Mouse (Mus musculus) liver, embryonic 15.5 days (tissue): ENCODE data around the gene Hnf1a. TPM values are rescaled to one million over a fixed set of nuclear protein-coding genes. Genes with fewer than 3 reads are reported as not detected.
"Not testable (repeated sequence)": the region's sequence is repeated elsewhere in the genome, so short reads cannot be mapped to it uniquely, and the experiment has no call there.

ENCODE experiments used
- ATAC-seq: fragments of 200-750 bp; cut with Nextera tagmentation; 2 replicates; pipeline ENCODE4 v1.8.0; 2017; ENCODE audit warnings: moderate number of reproducible peaks, mild to moderate bottlenecking, moderate library complexity; ENCODE audit not compliant: insufficient read depth
- H3K27ac ChIP-seq: fragments of 300-500 bp; sonication (generic); replicated peaks from 2 replicates; pipeline ENCODE4 v1.5.1; 2015; ENCODE audit warnings: mild to moderate bottlenecking, inconsistent platforms
- H3K27me3 ChIP-seq: fragments of 300-500 bp; sonication (generic); 2 replicates; pipeline ENCODE4 v1.6.1; 2015; ENCODE audit warnings: mild to moderate bottlenecking, inconsistent platforms
- H3K36me3 ChIP-seq: fragments of 300-500 bp; sonication (generic); replicated peaks from 2 replicates; pipeline ENCODE4 v1.6.1; 2015; ENCODE audit warnings: moderate library complexity, mild to moderate bottlenecking, inconsistent platforms
- H3K4me1 ChIP-seq: fragments of 300-500 bp; sonication (generic); replicated peaks from 2 replicates; pipeline ENCODE4 v1.6.1; 2015; ENCODE audit warnings: inconsistent platforms
- H3K4me2 ChIP-seq: fragments of 300-500 bp; sonication (generic); 2 replicates; pipeline ENCODE4 v1.6.1; 2015; ENCODE audit warnings: moderate library complexity, mild to moderate bottlenecking, inconsistent platforms
- H3K4me3 ChIP-seq: fragments of 300-500 bp; sonication (generic); replicated peaks from 2 replicates; pipeline ENCODE4 v1.5.1; 2015; ENCODE audit warnings: mild to moderate bottlenecking, inconsistent platforms
- H3K9ac ChIP-seq: fragments of 300-500 bp; sonication (generic); 2 replicates; pipeline ENCODE4 v1.6.1; 2015; ENCODE audit warnings: moderate library complexity, mild to moderate bottlenecking, inconsistent platforms
- H3K9me3 ChIP-seq: fragments of 300-500 bp; sonication (generic); replicated peaks from 2 replicates; pipeline ENCODE4 v1.6.1; 2016; ENCODE audit warnings: inconsistent platforms
- WGBS: fragments of 180-500 bp; shearing (Covaris S2); methylation state at CpG from one replicate; pipeline ENCODE4 v1.1.7; 2015; ENCODE audit warnings: mixed read lengths; ENCODE audit not compliant: insufficient replicate concordance; 5-methylcytosine and 5-hydroxymethylcytosine counted together
- polyA plus RNA-seq: library from polyadenylated mRNA; unstranded; fragments of >200 nt; fragmentation: Nextera tagmentation; extraction: Ambion mirVana; gene quantifications from 2 replicates; pipeline ENCODE4 v1.2.1, GENCODE M21; 2015

The Hnf1a gene
- polyA plus RNA-seq, 1 experiment from 2014 or later = 3.8 TPM

GRCm38 (mm10) chr5:114921551-114922365, 49.1 kb downstream of the Hnf1a start:
- peak; percentile 19; the same call in 1 of the 2 replicates for ATAC-seq
- H3K4me3 ChIP-seq = no peak overlapping the region
- no peak overlapping the region; the same call in 1 of the 2 replicates for H3K27ac ChIP-seq
- no peaks in the 10 kb centered on the region for H3K27me3 ChIP-seq
- WGBS = 27% methylated on average over 19 of the region's 19 CpGs
- no peak overlapping the region for H3K9ac ChIP-seq
- H3K9me3 ChIP-seq = no peaks in the 10 kb centered on the region
- no peaks in the 10 kb centered on the region for H3K36me3 ChIP-seq
- H3K4me1 ChIP-seq = peaks cover 18% of the 10 kb centered on the region
- H3K4me2 ChIP-seq = peak overlapping the region; percentile 54

- H3K36me3 ChIP-seq, H3K27ac ChIP-seq, ATAC-seq, H3K4me1 ChIP-seq, H3K9me3 ChIP-seq, H3K9ac ChIP-seq, H3K27me3 ChIP-seq, H3K4me3 ChIP-seq, H3K4me2 ChIP-seq: not testable (repeated sequence)
- WGBS = 82% methylated on average over 5 of the region's 5 CpGs
Measured at GRCm38 (mm10) chr5:114917357-114917756, 53.5 kb downstream of the Hnf1a start.

GRCm38 (mm10) chr5:114916777-114917176, 54.1 kb downstream of the Hnf1a start:
- no peak overlapping the region for H3K27ac ChIP-seq
- H3K9me3 ChIP-seq = no peaks in the 10 kb centered on the region
- no peak overlapping the region for H3K4me3 ChIP-seq
- no peaks in the 10 kb centered on the region for H3K36me3 ChIP-seq
- no peak overlapping the region for H3K4me2 ChIP-seq
- H3K4me1 ChIP-seq = peaks cover 2% of the 10 kb centered on the region; the same call in 1 of the 2 replicates
- WGBS = 34% methylated on average over 4 of the region's 4 CpGs
- H3K27me3 ChIP-seq = no peaks in the 10 kb centered on the region
- ATAC-seq = no peak
- no peak overlapping the region for H3K9ac ChIP-seq

- ATAC-seq = no peak
- Histone ChIP-seq H3K4me2 (no peak overlapping the region), H3K9me3 (no peaks in the 10 kb centered on the region), H3K4me1 (no peaks in the 10 kb centered on the region), H3K36me3 (no peaks in the 10 kb centered on the region), H3K27ac (no peak overlapping the region), H3K9ac (no peak overlapping the region), H3K27me3 (no peaks in the 10 kb centered on the region), H3K4me3 (no peak overlapping the region)
- 58% methylated on average over 5 of the region's 5 CpGs for WGBS
Measured at GRCm38 (mm10) chr5:114915854-114916253, 55.0 kb downstream of the Hnf1a start.

GRCm38 (mm10) chr5:114914855-114915254, 56.0 kb downstream of the Hnf1a start:
- no peak for ATAC-seq
- 52% methylated on average over 8 of the region's 8 CpGs for WGBS

GRCm38 (mm10) chr5:114913686-114914085, 57.2 kb downstream of the Hnf1a start:
- Histone ChIP-seq H3K27me3 (no peaks in the 10 kb centered on the region), H3K27ac (no peak overlapping the region), H3K9ac (no peak overlapping the region), H3K9me3 (no peaks in the 10 kb centered on the region), H3K4me1 (no peaks in the 10 kb centered on the region), H3K36me3 (no peaks in the 10 kb centered on the region), H3K4me2 (no peak overlapping the region), H3K4me3 (no peak overlapping the region)
- 44% methylated on average over 4 of the region's 4 CpGs for WGBS
- no peak for ATAC-seq

More at GRCm38 (mm10) chr5:114914855-114915254, 56.0 kb downstream of the Hnf1a start:
- no peaks in the 10 kb centered on the region for H3K4me1 ChIP-seq
- H3K9ac ChIP-seq = no peak overlapping the region
- H3K36me3 ChIP-seq = no peaks in the 10 kb centered on the region
- no peak overlapping the region for H3K4me2 ChIP-seq
- H3K27me3 ChIP-seq = no peaks in the 10 kb centered on the region
- no peak overlapping the region for H3K4me3 ChIP-seq
- no peaks in the 10 kb centered on the region for H3K9me3 ChIP-seq
- no peak overlapping the region for H3K27ac ChIP-seq

- Histone ChIP-seq H3K27me3 (no peaks in the 10 kb centered on the region), H3K4me1 (no peaks in the 10 kb centered on the region), H3K9ac (no peak overlapping the region), H3K4me3 (no peak overlapping the region), H3K9me3 (no peaks in the 10 kb centered on the region), H3K27ac (no peak overlapping the region), H3K36me3 (no peaks in the 10 kb centered on the region), H3K4me2 (no peak overlapping the region)
- WGBS = 63% methylated on average over 13 of the region's 13 CpGs
- ATAC-seq = no peak
Measured at GRCm38 (mm10) chr5:114908598-114909305, 62.1 kb downstream of the Hnf1a start.

GRCm38 (mm10) chr5:114902413-114902812, 68.5 kb downstream of the Hnf1a start:
- Histone ChIP-seq H3K36me3 (no peaks in the 10 kb centered on the region), H3K27me3 (peaks cover 7% of the 10 kb centered on the region; the same call in 1 of the 2 replicates), H3K4me1 (no peaks in the 10 kb centered on the region), H3K27ac (no peak overlapping the region), H3K9ac (no peak overlapping the region), H3K4me2 (no peak overlapping the region), H3K9me3 (no peaks in the 10 kb centered on the region), H3K4me3 (no peak overlapping the region)
- ATAC-seq = no peak
- WGBS = 26% methylated on average over 1 of the region's 1 CpGs

Other genes with a start within 250 kb of the Hnf1a start
- 41.0 and 42.8 TPM in 2 replicates for gene Ankrd13a, start 196.4 kb downstream of the Hnf1a start, polyA plus RNA-seq
- gene Git2, start 195.6 kb downstream of the Hnf1a start, polyA plus RNA-seq = 16.3 and 16.5 TPM in 2 replicates
- 21.3 and 21.4 TPM in 2 replicates for gene 1500011B03Rik, start 147.6 kb downstream of the Hnf1a start, polyA plus RNA-seq
- not detected in 2 replicates for gene 4930519G04Rik, start 117.4 kb downstream of the Hnf1a start, polyA plus RNA-seq
- not detected in 2 replicates for gene Gm9936, start 112.4 kb downstream of the Hnf1a start, polyA plus RNA-seq
- 3.5 and 3.8 TPM in 2 replicates for gene Oasl2, start 74.2 kb downstream of the Hnf1a start, polyA plus RNA-seq
- 0.51 and 0.88 TPM in 2 replicates for gene Oasl1, start 47.9 kb downstream of the Hnf1a start, polyA plus RNA-seq
- 10.2 and 12.3 TPM in 2 replicates for gene 2210016L21Rik, start 28.9 kb downstream of the Hnf1a start, polyA plus RNA-seq
- gene Sppl3, start 40.0 kb upstream of the Hnf1a start, polyA plus RNA-seq = 7.9 and 12.1 TPM in 2 replicates
- 7.9 and 11.4 TPM in 2 replicates for gene Gm10401, start 127.2 kb upstream of the Hnf1a start, polyA plus RNA-seq
- 49.8 and 53.6 TPM in 2 replicates for gene Acads, start 148.3 kb upstream of the Hnf1a start, polyA plus RNA-seq
- gene Unc119b, start 163.9 kb upstream of the Hnf1a start, polyA plus RNA-seq = 8.5 and 10.3 TPM in 2 replicates
- gene Mlec, start 187.1 kb upstream of the Hnf1a start, polyA plus RNA-seq = 23.7 and 29.6 TPM in 2 replicates
- 0.13 and 0.18 TPM in 2 replicates for gene Cabp1, start 223.3 kb upstream of the Hnf1a start, polyA plus RNA-seq